Mouse (Mus musculus) C2C12 (cell line): ENCODE measurements around the gene Enpp3.

Experiments used
- CTCF ChIP-seq: IDR thresholded peaks from one replicate; pipeline ENCODE4 v1.5.1; 2011; ENCODE audit not compliant: control insufficient read depth, insufficient read depth, insufficient read length
- MAX ChIP-seq: IDR thresholded peaks from one replicate; pipeline ENCODE4 v1.6.1; 2011; ENCODE audit warnings: mild to moderate bottlenecking, control low read depth
- MYOG ChIP-seq: IDR thresholded peaks from one replicate; pipeline ENCODE4 v1.6.1; 2011; ENCODE audit not compliant: control insufficient read depth, insufficient read length; ENCODE audit errors: extremely low read depth
- USF1 ChIP-seq: IDR thresholded peaks from one replicate; pipeline ENCODE4 v1.6.1; 2011; ENCODE audit warnings: low read depth, mild to moderate bottlenecking, control low read depth, moderate library complexity

GRCm38 (mm10) chr10:24758326-24758915 is 84.2 kb downstream of the Enpp3 start:
- TF ChIP-seq USF1 (no peak), CTCF (no peak), MAX (no peak), MYOG (no peak)
